Mouse (Mus musculus) liver, postnatal 0 days (tissue): ENCODE data around the gene Gjd3. TPM values are rescaled to one million over a fixed set of nuclear protein-coding genes. Genes with fewer than 3 reads are reported as not detected.

Experiments
- ATAC-seq: fragments of 200-750 bp; cut with Nextera tagmentation; 2 replicates; pipeline ENCODE4 v1.8.0; 2017; ENCODE audit warnings: mild to moderate bottlenecking, moderate library complexity
- DNase-seq: peaks from one replicate; pipeline ENCODE4 v3.0.0-alpha.2; 2016
- H3K27ac ChIP-seq: fragments of 300-500 bp; sonication (generic); 2 replicates; pipeline ENCODE4 v1.5.1; 2014; ENCODE audit warnings: antibody characterized with exemption, moderate library complexity, mild to moderate bottlenecking, low read depth
- H3K27me3 ChIP-seq: fragments of 300-500 bp; sonication (generic); 2 replicates; pipeline ENCODE4 v1.6.1; 2014; ENCODE audit warnings: low read length, control low read depth, mixed read lengths; ENCODE audit not compliant: insufficient read depth
- H3K36me3 ChIP-seq: fragments of 300-500 bp; sonication (generic); replicated peaks from 2 replicates; pipeline ENCODE4 v1.6.1; 2014; ENCODE audit warnings: mild to moderate bottlenecking, control low read depth, low read length, moderate library complexity, mixed read lengths; ENCODE audit not compliant: insufficient read depth
- H3K4me1 ChIP-seq: fragments of 300-500 bp; sonication (generic); 2 replicates; pipeline ENCODE4 v1.6.1; 2014; ENCODE audit warnings: antibody characterized with exemption, mild to moderate bottlenecking, control low read depth; ENCODE audit not compliant: insufficient read depth
- H3K4me2 ChIP-seq: fragments of 300-500 bp; sonication (generic); 2 replicates; pipeline ENCODE4 v1.6.1; 2014; ENCODE audit warnings: low read depth, mild to moderate bottlenecking, low read length, moderate library complexity, mixed read lengths
- H3K4me3 ChIP-seq: fragments of 300-500 bp; sonication (generic); 2 replicates; pipeline ENCODE4 v1.5.1; 2014; ENCODE audit warnings: low read depth, low read length
- H3K9ac ChIP-seq: fragments of 300-500 bp; sonication (generic); replicated peaks from 2 replicates; pipeline ENCODE4 v1.6.1; 2014; ENCODE audit warnings: mild to moderate bottlenecking, moderate library complexity
- H3K9me3 ChIP-seq: fragments of 300-500 bp; sonication (generic); 2 replicates; pipeline ENCODE4 v1.6.1; 2016; ENCODE audit warnings: mild to moderate bottlenecking, control low read depth, low read length, mixed read lengths
- CTCF ChIP-seq: sonication (generic); IDR thresholded peaks from 2 replicates; pipeline ENCODE4 v1.5.1; 2016; ENCODE audit warnings: antibody characterized with exemption, low read depth
- EP300 ChIP-seq: IDR thresholded peaks from 2 replicates; pipeline ENCODE4 v1.6.1; 2016; ENCODE audit warnings: antibody characterized with exemption, low read depth, mild to moderate bottlenecking
- WGBS: fragments of 180-500 bp; shearing (Covaris S2); extraction: QIAGEN DNeasy Blood & Tissue Kit; methylation state at CpG from one replicate; pipeline ENCODE4 v1.1.7; 2014; ENCODE audit not compliant: insufficient replicate concordance; 5-methylcytosine and 5-hydroxymethylcytosine counted together
- polyA plus RNA-seq: library from polyadenylated mRNA; unstranded; fragments of >200 nt; fragmentation: Nextera tagmentation; extraction: Ambion mirVana; gene quantifications from 2 replicates; pipeline ENCODE4 v1.2.1, GENCODE M21; 2015

Gjd3 gene
- polyA plus RNA-seq, 1 experiment from 2014 or later, result not detected

DNA sequence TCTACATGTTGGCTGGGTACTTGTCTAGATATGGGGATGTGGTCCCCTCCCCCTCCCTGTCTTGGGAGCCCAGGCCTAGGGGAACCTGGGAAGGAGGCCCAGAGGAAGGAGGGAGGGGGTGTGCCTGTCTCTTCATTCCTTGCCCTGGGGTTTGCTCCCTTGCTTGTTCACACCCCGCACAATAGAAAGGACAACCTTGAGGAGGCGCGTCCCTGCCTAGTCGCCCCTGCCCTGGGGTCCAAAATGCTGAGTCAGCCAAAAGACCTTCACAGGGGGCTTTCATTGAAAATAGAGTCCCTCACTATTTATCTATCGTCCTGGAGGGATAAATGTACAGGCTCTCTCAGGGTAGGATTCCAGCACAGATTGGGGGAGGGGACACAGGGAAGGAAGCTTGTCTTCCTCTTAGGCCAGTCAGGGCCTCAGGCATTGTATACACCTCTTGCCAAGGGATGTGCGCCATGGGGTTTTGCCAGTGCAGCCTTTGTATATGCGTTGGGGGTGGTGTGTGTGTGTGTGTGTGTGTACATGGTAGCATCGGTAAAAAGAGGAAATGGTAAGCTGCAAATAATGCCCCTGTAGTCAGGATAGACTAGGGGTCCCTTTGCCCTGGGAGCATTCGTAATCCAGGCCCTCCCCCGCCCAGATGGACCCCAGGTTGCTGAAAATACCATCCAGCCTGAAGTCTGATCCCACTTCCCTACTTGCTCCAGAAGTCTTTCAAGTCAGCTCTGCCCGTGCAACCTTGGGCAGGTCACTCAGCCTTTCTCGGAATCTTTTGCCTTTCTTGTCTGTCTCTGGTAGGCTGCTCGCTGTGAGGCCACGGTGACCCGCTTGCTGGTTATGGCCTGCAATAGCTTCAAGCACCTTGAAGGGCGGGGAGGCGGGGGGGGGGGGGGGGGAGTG is 27.8 kb downstream of the Gjd3 start:
- ATAC-seq (no peak), DNase-seq (peak; percentile 22)
- Histone ChIP-seq H3K4me2 (peak overlapping the region; percentile 41), H3K27me3 (peaks cover under 1% of the 10 kb centered on the region; the same call in 1 of the 2 replicates), H3K27ac (peak overlapping the region; percentile 77), H3K36me3 (no peaks in the 10 kb centered on the region), H3K9me3 (no peaks in the 10 kb centered on the region), H3K4me1 (peaks cover 68% of the 10 kb centered on the region), H3K4me3 (no peak overlapping the region), H3K9ac (0 out of 2 replicates have a peak overlapping the region, but pooled peaks have one; percentile 8)
- WGBS, result 37% methylated on average over 17 of the region's 17 CpGs
- TF ChIP-seq CTCF, result no peak
- TF ChIP-seq EP300, result no peak

DNA sequence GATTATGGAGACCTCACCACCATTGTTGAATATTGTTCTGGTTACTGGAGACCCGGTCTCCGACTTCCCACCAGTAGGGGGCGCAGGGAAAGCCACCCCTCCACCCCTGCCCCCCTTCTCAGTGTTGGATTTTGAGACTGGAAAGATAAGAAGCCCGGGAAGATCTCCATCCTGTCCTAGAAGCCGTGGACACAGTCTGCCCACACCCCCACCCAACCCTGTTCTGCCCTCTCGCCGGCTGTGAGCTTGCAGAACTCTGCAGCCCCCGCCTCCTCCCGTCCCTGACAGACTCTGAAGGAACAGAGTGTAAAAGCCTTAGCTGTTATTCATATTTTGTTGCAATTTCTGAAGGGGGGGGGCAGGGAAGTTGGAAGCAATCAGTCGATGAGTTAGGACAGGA is 28.4 kb downstream of the Gjd3 start:
- Histone ChIP-seq H3K4me2 (peak overlapping the region; percentile 41), H3K27ac (peak overlapping the region; percentile 77), H3K27me3 (no peaks in the 10 kb centered on the region), H3K4me3 (no peak overlapping the region), H3K9ac (peak overlapping the region; percentile 48), H3K9me3 (no peaks in the 10 kb centered on the region), H3K36me3 (no peaks in the 10 kb centered on the region), H3K4me1 (peaks cover 70% of the 10 kb centered on the region)
- ATAC-seq (peak; percentile 43), DNase-seq (peak; percentile 80)
- TF ChIP-seq CTCF (peak; percentile 73), EP300 (no peak)
- WGBS, result 10% methylated on average over 10 of the region's 10 CpGs

DNA sequence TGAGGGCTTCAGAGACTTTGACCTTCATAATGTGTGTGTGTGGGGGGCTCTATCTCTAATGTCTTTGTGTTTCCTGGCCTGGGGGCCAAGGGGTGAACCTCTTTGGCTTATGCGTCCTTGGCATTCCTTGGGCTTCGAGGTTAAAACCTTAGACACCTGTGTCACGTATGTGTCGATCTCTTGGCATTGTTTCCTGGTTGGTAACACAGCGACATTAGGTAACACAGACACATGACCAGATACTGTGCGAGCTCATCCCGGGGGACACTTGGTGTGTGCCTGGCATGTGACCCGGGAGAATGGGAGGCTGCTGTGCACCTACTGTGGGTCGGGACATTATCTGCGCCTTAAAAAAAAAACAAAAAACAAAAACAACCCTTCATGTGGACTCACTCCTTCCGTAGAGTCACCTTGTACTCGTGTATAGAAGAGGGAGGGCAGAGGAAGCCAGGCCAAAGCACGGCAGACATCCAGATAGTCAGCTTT is 28.9 kb downstream of the Gjd3 start:
- no peaks in the 10 kb centered on the region for H3K27me3 ChIP-seq
- DNase-seq, result no peak
- peak overlapping the region; percentile 48 for H3K9ac ChIP-seq
- no peaks in the 10 kb centered on the region for H3K36me3 ChIP-seq
- peak overlapping the region; percentile 77 for H3K27ac ChIP-seq
- no peak for TF ChIP-seq EP300
- no peak for TF ChIP-seq CTCF
- peak; percentile 43 for ATAC-seq
- peaks cover 70% of the 10 kb centered on the region for H3K4me1 ChIP-seq
- peak overlapping the region; percentile 41 for H3K4me2 ChIP-seq
- WGBS, result 24% methylated on average over 13 of the region's 13 CpGs
- no peak overlapping the region for H3K4me3 ChIP-seq
- no peaks in the 10 kb centered on the region for H3K9me3 ChIP-seq

DNA sequence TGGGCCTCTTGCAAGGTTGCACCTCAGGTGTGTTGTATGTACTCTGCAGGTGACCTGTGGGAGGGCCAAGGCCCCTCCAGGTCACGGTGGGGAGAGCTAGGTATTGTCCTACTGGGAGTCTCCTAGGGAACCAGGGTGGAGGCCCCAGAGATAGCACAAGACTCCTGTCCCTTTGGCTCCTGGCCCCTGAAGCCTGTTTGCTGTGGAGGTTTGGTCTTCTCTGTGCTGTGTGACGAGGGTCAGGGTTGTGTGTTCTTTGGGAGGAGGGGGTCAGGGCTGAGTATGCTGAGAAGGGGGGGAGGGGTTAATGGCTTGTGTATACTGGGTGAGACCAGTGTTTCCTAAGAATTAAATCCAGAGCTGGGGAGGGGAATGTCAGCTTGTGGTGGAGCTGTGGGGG is 29.5 kb downstream of the Gjd3 start:
- Histone ChIP-seq H3K9ac (no peak overlapping the region), H3K36me3 (no peaks in the 10 kb centered on the region), H3K4me1 (peaks cover 72% of the 10 kb centered on the region), H3K4me3 (no peak overlapping the region), H3K27ac (peak overlapping the region; percentile 77), H3K9me3 (no peaks in the 10 kb centered on the region), H3K4me2 (peak overlapping the region; percentile 41; the same call in 1 of the 2 replicates), H3K27me3 (no peaks in the 10 kb centered on the region)
- WGBS, result 38% methylated on average over 2 of the region's 2 CpGs
- ATAC-seq (no peak), DNase-seq (no peak)
- TF ChIP-seq EP300 (no peak), CTCF (no peak)

GRCm38 (mm10) chr11:98952736-98953135 is 30.1 kb downstream of the Gjd3 start:
- Histone ChIP-seq H3K4me1 (peaks cover 73% of the 10 kb centered on the region), H3K9ac (no peak overlapping the region), H3K9me3 (no peaks in the 10 kb centered on the region), H3K27ac (peak overlapping the region; percentile 77; the same call in 1 of the 2 replicates), H3K27me3 (no peaks in the 10 kb centered on the region), H3K4me2 (no peak overlapping the region), H3K4me3 (no peak overlapping the region), H3K36me3 (no peaks in the 10 kb centered on the region)
- WGBS, result 30% methylated on average over 2 of the region's 2 CpGs
- TF ChIP-seq CTCF, result no peak
- TF ChIP-seq EP300, result no peak
- ATAC-seq, result no peak
- DNase-seq, result no peak

DNA sequence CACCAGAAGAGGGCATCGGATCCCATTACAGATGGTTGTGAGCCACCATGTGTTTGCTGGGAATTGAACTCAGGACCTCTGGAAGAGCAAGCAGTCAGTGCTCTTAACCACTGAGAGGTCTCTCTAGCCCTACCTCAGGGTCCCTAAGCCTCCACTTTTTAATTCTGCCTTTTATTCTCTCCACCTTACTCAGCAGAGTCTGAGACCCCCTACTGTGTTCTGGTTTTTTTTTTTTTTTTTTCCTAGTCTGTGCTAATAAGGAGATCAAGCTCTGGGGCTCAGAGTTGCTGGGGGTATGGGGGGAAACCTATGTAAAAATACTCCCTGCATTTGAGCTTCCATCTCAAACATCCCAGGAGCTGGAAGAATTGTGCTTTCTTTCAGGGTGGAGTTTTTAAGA is 30.7 kb downstream of the Gjd3 start:
- Histone ChIP-seq H3K27ac (peak overlapping the region; percentile 40; the same call in 1 of the 2 replicates), H3K9me3 (no peaks in the 10 kb centered on the region), H3K36me3 (no peaks in the 10 kb centered on the region), H3K4me2 (no peak overlapping the region), H3K27me3 (no peaks in the 10 kb centered on the region), H3K9ac (no peak overlapping the region), H3K4me3 (no peak overlapping the region), H3K4me1 (peaks cover 76% of the 10 kb centered on the region)
- DNase-seq (no peak), ATAC-seq (no peak)
- WGBS, result 92% methylated on average over 1 of the region's 1 CpGs
- no peak for TF ChIP-seq EP300
- TF ChIP-seq CTCF, result no peak
